Mouse (Mus musculus) heart, embryonic 14.5 days (tissue): Measurements from ENCODE around the gene Tbxas1. TPM values are rescaled to one million over a fixed set of nuclear protein-coding genes. Genes with fewer than 3 reads are reported as not detected.
A peak's percentile ranks its signal among the peaks of the same experiment; 100 is the strongest.

Experiments
- ATAC-seq: fragments of 200-750 bp; cut with Nextera tagmentation; 2 replicates; pipeline ENCODE4 v1.8.0; 2017; ENCODE audit warnings: low read depth, moderate TSS enrichment; ENCODE audit not compliant: insufficient number of reproducible peaks, insufficient read depth, low FRiP score
- H3K27ac ChIP-seq, 2 experiments: fragments of 200-500 bp in 1 of 2; fragments of 300-500 bp in 1 of 2; sonication (generic) in 1 of 2; replicated peaks in 1 of 2; 2 replicates each; pipeline ENCODE4 v1.5.1; 2012 to 2014; ENCODE audit warnings: low read depth in 2 of 2, low read length in 2 of 2, control low read depth in 1 of 2, mild to moderate bottlenecking in 1 of 2, mixed read lengths in 1 of 2; ENCODE audit not compliant: control insufficient read depth in 1 of 2, insufficient read depth in 1 of 2
- H3K27me3 ChIP-seq: fragments of 300-500 bp; sonication (generic); 2 replicates; pipeline ENCODE4 v1.6.1; 2014; ENCODE audit warnings: mild to moderate bottlenecking, low read length, control low read depth; ENCODE audit not compliant: control insufficient read depth, insufficient read depth
- H3K36me3 ChIP-seq: fragments of 300-500 bp; sonication (generic); 2 replicates; pipeline ENCODE4 v1.6.1; 2014; ENCODE audit warnings: mild to moderate bottlenecking, control low read depth, low read length, mixed read lengths; ENCODE audit not compliant: control insufficient read depth, insufficient read depth
- H3K4me1 ChIP-seq, 2 experiments: fragments of 200-500 bp in 1 of 2; fragments of 300-500 bp in 1 of 2; sonication (generic) in 1 of 2; 2 replicates each; pipeline ENCODE4 v1.6.1; 2012 to 2014; ENCODE audit warnings: low read length in 2 of 2, control low read depth in 1 of 2, mixed read lengths in 1 of 2; ENCODE audit not compliant: control insufficient read depth in 2 of 2, insufficient read depth in 2 of 2
- H3K4me2 ChIP-seq: fragments of 300-500 bp; sonication (generic); 2 replicates; pipeline ENCODE4 v1.6.1; 2014; ENCODE audit warnings: mild to moderate bottlenecking, low read length
- H3K4me3 ChIP-seq, 2 experiments: fragments of 200-500 bp in 1 of 2; fragments of 300-500 bp in 1 of 2; sonication (generic) in 1 of 2; 2 replicates each; pipeline ENCODE4 v1.5.1; 2012 to 2014; ENCODE audit warnings: low read length in 2 of 2, mild to moderate bottlenecking in 2 of 2, control low read depth in 1 of 2, low read depth in 1 of 2, moderate library complexity in 1 of 2; ENCODE audit not compliant: control insufficient read depth in 1 of 2, insufficient read depth in 1 of 2
- H3K9ac ChIP-seq: fragments of 300-500 bp; sonication (generic); 2 replicates; pipeline ENCODE4 v1.6.1; 2014; ENCODE audit warnings: mild to moderate bottlenecking, low read length
- H3K9me3 ChIP-seq: fragments of 300-500 bp; sonication (generic); 2 replicates; pipeline ENCODE4 v1.6.1; 2016; ENCODE audit warnings: low read length, control low read depth; ENCODE audit not compliant: control insufficient read depth
- WGBS: fragments of 180-500 bp; shearing (Covaris S2); extraction: QIAGEN DNeasy Blood & Tissue Kit; methylation state at CpG from one replicate; pipeline ENCODE4 v1.1.7; 2014; 5-methylcytosine and 5-hydroxymethylcytosine counted together
- polyA plus RNA-seq: library from polyadenylated mRNA; unstranded; fragments of >200 nt; fragmentation: Nextera tagmentation; extraction: Ambion mirVana; gene quantifications from 2 replicates; pipeline ENCODE4 v1.2.1, GENCODE M21; 2014

Tbxas1 gene
- polyA plus RNA-seq, result 1.2 and 1.5 TPM in 2 replicates

- WGBS, result under 1% methylated on average over 38 of the region's 77 CpGs
These were observed at the start of gene Tbxas1 for GRCm38 (mm10) chr6:38875258-38876070. TSS of gene Tbxas1 (plus strand) at chr6:38875404.

GRCm38 (mm10) chr6:38825886-38826285, 49.3 kb upstream of the Tbxas1 start:
- no peak for ATAC-seq
- H3K27ac ChIP-seq, result no peak overlapping the region
- H3K4me2 ChIP-seq, result no peak overlapping the region
- no peaks in the 10 kb centered on the region for H3K36me3 ChIP-seq
- peaks cover 0 to 12% of the 10 kb centered on the region in 2 experiments; a peak in 3 of 4 replicates for H3K4me1 ChIP-seq
- no peak overlapping the region for H3K9ac ChIP-seq
- no peak overlapping the region for H3K4me3 ChIP-seq
- no peaks in the 10 kb centered on the region for H3K27me3 ChIP-seq
- no peaks in the 10 kb centered on the region for H3K9me3 ChIP-seq

More at GRCm38 (mm10) chr6:38875258-38876070, at the start of gene Tbxas1:
- H3K4me1 ChIP-seq, result peaks cover 0 to 10% of the 10 kb centered on the region in 2 experiments; a peak in 3 of 4 replicates
- H3K27me3 ChIP-seq, result no peaks in the 10 kb centered on the region
- no peaks in the 10 kb centered on the region for H3K9me3 ChIP-seq
- H3K36me3 ChIP-seq, result 0 out of 2 replicates have a peak, but pooled peaks cover 4% of the 10 kb centered on the region
- H3K9ac ChIP-seq, result peak within 1 kb of the TSS; percentile 96
- peak; percentile 71 for ATAC-seq
- H3K27ac ChIP-seq, result peak within 1 kb of the TSS; percentile 68 to 93
- H3K4me2 ChIP-seq, result peak within 1 kb of the TSS; percentile 74
- peak within 1 kb of the TSS; percentile 72 to 92 for H3K4me3 ChIP-seq

GRCm38 (mm10) chr6:38826857-38827256, 48.3 kb upstream of the Tbxas1 start:
- H3K27me3 ChIP-seq, result no peaks in the 10 kb centered on the region
- no peak overlapping the region for H3K9ac ChIP-seq
- no peak for ATAC-seq
- no peak overlapping the region for H3K27ac ChIP-seq
- WGBS, result 56% methylated on average over 3 of the region's 3 CpGs
- H3K4me3 ChIP-seq, result no peak overlapping the region
- peaks cover 0 to 13% of the 10 kb centered on the region in 2 experiments; a peak in 2 of 4 replicates for H3K4me1 ChIP-seq
- H3K4me2 ChIP-seq, result no peak overlapping the region
- no peaks in the 10 kb centered on the region for H3K36me3 ChIP-seq
- no peaks in the 10 kb centered on the region for H3K9me3 ChIP-seq

- no peak overlapping the region for H3K9ac ChIP-seq
- no peaks in the 10 kb centered on the region for H3K27me3 ChIP-seq
- H3K4me3 ChIP-seq, result no peak overlapping the region
- no peaks in the 10 kb centered on the region for H3K9me3 ChIP-seq
- peaks cover 0 to 17% of the 10 kb centered on the region in 2 experiments; a peak in 2 of 4 replicates for H3K4me1 ChIP-seq
- H3K4me2 ChIP-seq, result no peak overlapping the region
- WGBS, result 72% methylated on average over 5 of the region's 5 CpGs
- no peak overlapping the region for H3K27ac ChIP-seq
- H3K36me3 ChIP-seq, result no peaks in the 10 kb centered on the region
- ATAC-seq, result no peak
These were observed 47.8 kb upstream of the Tbxas1 start for GRCm38 (mm10) chr6:38827435-38827834.

- Histone ChIP-seq H3K4me1 (peaks cover 4 to 25% of the 10 kb centered on the region in 2 experiments; a peak in 3 of 4 replicates), H3K27ac (no peak overlapping the region), H3K4me3 (no peak overlapping the region), H3K27me3 (no peaks in the 10 kb centered on the region), H3K9me3 (no peaks in the 10 kb centered on the region), H3K36me3 (no peaks in the 10 kb centered on the region), H3K9ac (no peak overlapping the region), H3K4me2 (no peak overlapping the region)
- WGBS, result 91% methylated on average over 2 of the region's 2 CpGs
- ATAC-seq, result no peak
These were observed 47.0 kb upstream of the Tbxas1 start for GRCm38 (mm10) chr6:38828211-38828610.

- Histone ChIP-seq H3K4me3 (no peak overlapping the region), H3K4me1 (peaks cover 4 to 25% of the 10 kb centered on the region in 2 experiments; a peak in 3 of 4 replicates)
- WGBS, result 54% methylated on average over 3 of the region's 3 CpGs
These were observed 45.8 kb upstream of the Tbxas1 start for GRCm38 (mm10) chr6:38829452-38829851.

GRCm38 (mm10) chr6:38833721-38834120, 41.5 kb upstream of the Tbxas1 start:
- no peak overlapping the region for H3K4me2 ChIP-seq
- H3K27me3 ChIP-seq, result no peaks in the 10 kb centered on the region
- ATAC-seq, result no peak
- H3K9ac ChIP-seq, result no peak overlapping the region
- 85% methylated on average over 3 of the region's 3 CpGs for WGBS
- H3K4me1 ChIP-seq, result peaks cover 11 to 40% of the 10 kb centered on the region in 2 experiments
- no peak overlapping the region for H3K27ac ChIP-seq
- no peaks in the 10 kb centered on the region for H3K9me3 ChIP-seq
- H3K4me3 ChIP-seq, result no peak overlapping the region
- no peaks in the 10 kb centered on the region for H3K36me3 ChIP-seq

More at GRCm38 (mm10) chr6:38829452-38829851, 45.8 kb upstream of the Tbxas1 start:
- no peak overlapping the region for H3K4me2 ChIP-seq
- H3K27ac ChIP-seq, result no peak overlapping the region
- no peaks in the 10 kb centered on the region for H3K9me3 ChIP-seq
- H3K9ac ChIP-seq, result no peak overlapping the region
- ATAC-seq, result no peak
- no peaks in the 10 kb centered on the region for H3K36me3 ChIP-seq
- no peaks in the 10 kb centered on the region for H3K27me3 ChIP-seq
